In the genomic region with DNA sequence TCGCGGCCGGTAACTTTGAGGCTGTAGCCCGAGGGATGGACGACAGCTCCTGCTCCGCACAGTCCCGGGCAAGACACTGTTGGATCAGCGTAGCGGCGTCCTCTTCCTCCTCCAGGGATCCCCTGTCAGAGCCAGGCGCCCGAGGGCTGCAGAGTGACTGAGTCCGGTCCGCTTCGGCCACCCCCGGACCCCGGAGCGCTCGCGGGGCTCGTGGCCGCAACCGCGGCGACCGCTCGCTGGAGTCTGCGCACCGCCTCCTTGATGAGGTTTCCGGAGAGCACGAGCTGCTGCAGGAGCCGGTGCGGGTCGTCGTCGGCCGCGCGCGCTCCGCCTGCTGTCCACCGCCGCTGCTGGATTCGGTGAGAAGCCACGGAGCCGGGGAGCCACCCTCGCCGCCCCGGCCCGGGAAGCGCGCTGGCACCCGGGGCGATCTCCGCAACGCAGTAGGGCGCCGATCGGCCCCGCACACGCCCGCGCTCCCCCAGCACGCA, we compare ENCODE assay signal across 8 mouse cellular contexts. TPM values are rescaled to one million over a fixed set of nuclear protein-coding genes. Genes with fewer than 3 reads are reported as not detected.
DNase-seq lines count a peak whose midpoint lies in the region; ATAC-seq and TF ChIP-seq lines count a peak whose summit lies in the region.

No protein-coding gene starts in this region.

- ATAC-seq in forebrain, embryonic 12.5 days (ENCODE audit: low FRiP score), result no peak; the same call in 1 of the 2 replicates
- peak; percentile 8 for ATAC-seq in lung, postnatal 0 days

- no peak for TF ChIP-seq EP300 in lung, postnatal 0 days (IDR thresholded peaks at IDR 0.05)

- no peak for TF ChIP-seq CTCF in bone marrow, adult 2 months (IDR thresholded peaks at IDR 0.05; ENCODE audit: control insufficient read depth, insufficient read depth, low read length)
- peak; percentile 2; the same call in 1 of the 2 replicates for TF ChIP-seq CTCF in lung, postnatal 0 days (IDR thresholded peaks at IDR 0.05)

- H3K36me3 ChIP-seq in ES-E14 (ENCODE audit: control insufficient read depth, insufficient read depth, low read length, poor library complexity, severe bottlenecking), result no peaks in the 10 kb centered on the region
- H3K36me3 ChIP-seq in forebrain, embryonic 12.5 days (replicated peaks), result no peaks in the 10 kb centered on the region
- H3K36me3 ChIP-seq in lung, postnatal 0 days (ENCODE audit: insufficient read depth, low read length), result no peaks in the 10 kb centered on the region

- H3K4me1 ChIP-seq in ES-E14 (ENCODE audit: control insufficient read depth in 2 of 2, insufficient read depth in 2 of 2, low read length in 2 of 2, poor library complexity in 1 of 2), result peaks cover 0 to 17% of the 10 kb centered on the region in 2 experiments; a peak in 2 of 4 replicates
- no peaks in the 10 kb centered on the region; the same call in 1 of the 2 replicates for H3K4me1 ChIP-seq in bone marrow, adult 2 months (ENCODE audit: control insufficient read depth, insufficient read depth, low read length)
- H3K4me1 ChIP-seq in forebrain, embryonic 12.5 days, result peaks cover 42% of the 10 kb centered on the region
- H3K4me1 ChIP-seq in lung, postnatal 0 days (ENCODE audit: insufficient read depth, low read depth, low read length), result peaks cover 4% of the 10 kb centered on the region; the same call in 1 of the 2 replicates

- no peaks in the 10 kb centered on the region for H3K9me3 ChIP-seq in ES-E14 (ENCODE audit: control insufficient read depth, insufficient read depth, low read depth, low read length)
- no peaks in the 10 kb centered on the region for H3K9me3 ChIP-seq in forebrain, embryonic 12.5 days
- H3K9me3 ChIP-seq in lung, postnatal 0 days (ENCODE audit: low read length), result no peaks in the 10 kb centered on the region

- no peaks in the 10 kb centered on the region for H3K27me3 ChIP-seq in forebrain, embryonic 12.5 days
- no peaks in the 10 kb centered on the region for H3K27me3 ChIP-seq in lung, postnatal 0 days (replicated peaks; ENCODE audit: insufficient read depth, low read length)

- no peak for DNase-seq in ES-E14 (ENCODE audit: low read depth, low spot score)
- DNase-seq in heart, postnatal 14 days, result peak; percentile 59 to 60
- peak; percentile 60 to 77 for DNase-seq in kidney, postnatal 4 days
- DNase-seq in lung, postnatal 0 days (ENCODE audit: low spot score), result peak; percentile 32
- peak; percentile 55 to 66 for DNase-seq in right cerebral cortex, postnatal 10 days (ENCODE audit: low spot score in 2 of 2)
- DNase-seq in urinary bladder, postnatal 25 days (ENCODE audit: low spot score), result peak; percentile 31

- peak overlapping the region; percentile 74 to 83 for H3K4me3 ChIP-seq in ES-E14 (ENCODE audit: insufficient read depth in 1 of 2, low read depth in 1 of 2, low read length in 2 of 2, poor library complexity in 1 of 2, severe bottlenecking in 1 of 2)
- H3K4me3 ChIP-seq in bone marrow, adult 2 months (replicated peaks; ENCODE audit: control insufficient read depth, low read depth, low read length), result peak overlapping the region; percentile 79
- H3K4me3 ChIP-seq in forebrain, embryonic 12.5 days (replicated peaks), result peak overlapping the region; percentile 97
- H3K4me3 ChIP-seq in lung, postnatal 0 days (ENCODE audit: low read depth, low read length), result peak overlapping the region; percentile 79

- H3K4me2 ChIP-seq in forebrain, embryonic 12.5 days, result peak overlapping the region; percentile 96
- H3K4me2 ChIP-seq in lung, postnatal 0 days (replicated peaks; ENCODE audit: low read depth, low read length), result peak overlapping the region; percentile 97

- in situ Hi-C loops in ES-E14 (cut with MboI; ENCODE audit: low sequenced_read_pairs in 2 of 2, unreplicated experiment in 2 of 2), result no loop called here

- intact Hi-C loops in heart, postnatal 14 days (cut with DNase I), result loop anchor here (2.0 to 5.0 kb wide), 2 partner anchors 14 to 45 kb away; a partner anchor contains a TSS

- no peak overlapping the region for H3K27ac ChIP-seq in ES-E14 (ENCODE audit: insufficient read depth, low read depth, low read length, poor library complexity, severe bottlenecking)
- H3K27ac ChIP-seq in bone marrow, adult 2 months (ENCODE audit: control insufficient read depth, insufficient read depth, low read depth, low read length, poor library complexity), result peak overlapping the region; percentile 98
- peak overlapping the region; percentile 93 for H3K27ac ChIP-seq in forebrain, embryonic 12.5 days
- peak overlapping the region; percentile 94 for H3K27ac ChIP-seq in lung, postnatal 0 days (ENCODE audit: low read length)

- peak overlapping the region; percentile 60 for H3K9ac ChIP-seq in ES-E14 (ENCODE audit: insufficient read depth, low read depth, low read length, poor library complexity, severe bottlenecking)
- peak overlapping the region; percentile 91 for H3K9ac ChIP-seq in forebrain, embryonic 12.5 days
- peak overlapping the region; percentile 78 for H3K9ac ChIP-seq in lung, postnatal 0 days (replicated peaks; ENCODE audit: low read depth)

- peak; percentile 18; the same call in 1 of the 2 replicates for TF ChIP-seq POLR2A in bone marrow, adult 2 months (IDR thresholded peaks at IDR 0.05; ENCODE audit: borderline replicate concordance, control insufficient read depth, low read depth, low read length)

- 1% methylated on average over 64 of the region's 64 CpGs for WGBS in bone marrow, adult 2 months
- under 1% methylated on average over 52 of the region's 64 CpGs for WGBS in forebrain, embryonic 12.5 days
- under 1% methylated on average over 50 of the region's 64 CpGs for WGBS in lung, postnatal 0 days

TF ChIP-seq in ES-E14, 5 proteins besides CTCF, POLR2A, EP300 and RAD21:
- TF ChIP-seq ZC3H11A (IDR thresholded peaks at IDR 0.05; ENCODE audit: borderline replicate concordance, low read depth, low read length), result no peak
- TF ChIP-seq CHD2 (IDR thresholded peaks at IDR 0.05; ENCODE audit: low read depth, low read length), result no peak
- TF ChIP-seq MAFK (IDR thresholded peaks at IDR 0.05; ENCODE audit: insufficient read depth, low read depth, low read length), result no peak
- TF ChIP-seq HCFC1 (IDR thresholded peaks at IDR 0.05; ENCODE audit: borderline replicate concordance, insufficient read depth, low read length), result no peak
- no peak for TF ChIP-seq ZNF384 (IDR thresholded peaks at IDR 0.05; ENCODE audit: low read depth, low read length)

RNA-seq across cellular contexts. Expression of a gene that starts 0.8 kb away (rescaled TPM):
- total RNA-seq in ES-E14 (2012; rRNA removed), result 4.5 and 7.0 TPM in 2 replicates
- polyA plus RNA-seq in bone marrow, adult 2 months (2011; ENCODE audit: insufficient read depth, insufficient read length, low replicate concordance, missing spikeins), result 4.5 and 9.7 TPM in 2 replicates
- polyA plus RNA-seq in forebrain, embryonic 12.5 days (2016; fragmentation: Nextera tagmentation; extraction: Ambion mirVana), result 19.3 and 22.7 TPM in 2 replicates
- 1 to 10 TPM; 5.9 to 6.6 TPM for total RNA-seq in heart, postnatal 14 days (2021)
- polyA plus RNA-seq in lung, postnatal 0 days (2015; fragmentation: Nextera tagmentation; extraction: Ambion mirVana), result 4.6 and 5.9 TPM in 2 replicates

RNA-seq across cellular contexts. Expression of a gene that starts 17.4 kb away (rescaled TPM):
- total RNA-seq in ES-E14 (2012; rRNA removed), result 2.5 and 3.5 TPM in 2 replicates
- 6.4 and 12.0 TPM in 2 replicates for polyA plus RNA-seq in bone marrow, adult 2 months (2011; ENCODE audit: insufficient read depth, insufficient read length, low replicate concordance, missing spikeins)
- polyA plus RNA-seq in forebrain, embryonic 12.5 days (2016; fragmentation: Nextera tagmentation; extraction: Ambion mirVana), result 18.1 and 20.5 TPM in 2 replicates
- total RNA-seq in heart, postnatal 14 days (2021), result 1 to 10 TPM; 2.5 to 3.2 TPM
- polyA plus RNA-seq in lung, postnatal 0 days (2015; fragmentation: Nextera tagmentation; extraction: Ambion mirVana), result 12.8 and 14.1 TPM in 2 replicates

RNA-seq across cellular contexts. Expression of a gene that starts 45.3 kb away (rescaled TPM):
- 31.7 and 32.5 TPM in 2 replicates for total RNA-seq in ES-E14 (2012; rRNA removed)
- polyA plus RNA-seq in bone marrow, adult 2 months (2011; ENCODE audit: insufficient read depth, insufficient read length, low replicate concordance, missing spikeins), result 25.5 and 26.6 TPM in 2 replicates
- 36.0 and 38.8 TPM in 2 replicates for polyA plus RNA-seq in forebrain, embryonic 12.5 days (2016; fragmentation: Nextera tagmentation; extraction: Ambion mirVana)
- 1 to 10 TPM; 2.5 to 3.5 TPM for total RNA-seq in heart, postnatal 14 days (2021)
- polyA plus RNA-seq in lung, postnatal 0 days (2015; fragmentation: Nextera tagmentation; extraction: Ambion mirVana), result 2.1 and 2.8 TPM in 2 replicates

RNA-seq across cellular contexts. Expression of a gene that starts 48.8 kb away (rescaled TPM):
- total RNA-seq in ES-E14 (2012; rRNA removed), result 48.6 and 55.6 TPM in 2 replicates
- 5.8 and 12.5 TPM in 2 replicates for polyA plus RNA-seq in bone marrow, adult 2 months (2011; ENCODE audit: insufficient read depth, insufficient read length, low replicate concordance, missing spikeins)
- polyA plus RNA-seq in forebrain, embryonic 12.5 days (2016; fragmentation: Nextera tagmentation; extraction: Ambion mirVana), result 24.3 and 28.1 TPM in 2 replicates
- 10 to 100 TPM; 10.7 to 12.9 TPM for total RNA-seq in heart, postnatal 14 days (2021)
- polyA plus RNA-seq in lung, postnatal 0 days (2015; fragmentation: Nextera tagmentation; extraction: Ambion mirVana), result 2.7 and 2.9 TPM in 2 replicates
